In the genomic region with DNA sequence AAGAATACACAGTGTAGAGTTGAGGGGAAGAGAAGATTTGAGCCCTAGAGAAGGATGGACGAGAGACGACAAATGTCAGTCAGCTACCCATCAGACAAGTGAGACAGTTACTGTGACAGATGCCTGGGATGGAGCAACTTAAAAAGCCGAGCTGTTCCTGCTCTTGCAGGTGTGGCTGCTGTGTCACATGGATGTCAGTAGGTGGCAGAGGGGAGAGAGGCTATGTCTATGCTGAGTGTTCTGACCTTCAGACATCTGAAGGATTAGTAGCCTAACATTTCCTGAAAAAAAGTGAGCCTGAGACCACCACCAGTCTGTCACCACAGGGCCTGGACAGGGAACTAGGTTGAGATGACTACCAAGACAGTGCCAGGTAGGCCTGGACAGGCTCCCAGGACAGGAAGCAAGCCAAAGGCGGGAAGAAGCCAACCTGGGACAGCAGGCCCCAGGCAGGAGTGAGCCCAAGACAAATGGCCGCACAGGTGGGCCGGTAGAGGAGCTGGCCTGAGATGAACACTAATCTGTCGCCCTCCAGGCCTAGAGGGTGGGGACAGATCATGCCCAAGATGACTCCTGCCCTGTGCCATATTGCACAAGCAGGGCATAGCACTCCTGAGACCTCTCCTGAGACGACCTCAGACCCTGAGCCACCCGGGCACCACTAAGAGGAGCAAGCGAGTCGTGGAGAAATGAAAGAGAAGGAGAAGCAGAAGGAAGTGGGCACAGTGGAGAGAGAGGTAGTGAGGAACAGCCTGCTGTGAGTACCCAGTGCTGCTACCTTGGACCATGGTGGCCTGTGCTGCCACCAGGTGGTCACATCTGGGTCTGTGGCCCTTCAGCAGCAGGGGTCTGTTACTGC, we compare ENCODE assay signal across 8 mouse cellular contexts. TPM values are rescaled to one million over a fixed set of nuclear protein-coding genes. Genes with fewer than 3 reads are reported as not detected.
DNase-seq lines count a peak whose midpoint lies in the region; ATAC-seq lines count a peak whose summit lies in the region.

No protein-coding gene starts in this region.

- H3K9ac ChIP-seq in neural tube, embryonic 12.5 days = no peak overlapping the region

- 79% methylated on average over 11 of the region's 11 CpGs for WGBS in neural tube, embryonic 12.5 days

- H3K4me3 ChIP-seq in neural tube, embryonic 12.5 days = no peak overlapping the region

- no peaks in the 10 kb centered on the region for H3K27me3 ChIP-seq in neural tube, embryonic 12.5 days (replicated peaks)

- peak; percentile 68; the same call in 1 of the 2 replicates for ATAC-seq in neural tube, embryonic 12.5 days (ENCODE audit: low FRiP score, low read depth)
- peak; percentile 86 for ATAC-seq in megakaryocyte progenitor cell, adult 5-6 weeks (replicated peaks; ENCODE audit: poor library complexity)

- no peak overlapping the region for H3K27ac ChIP-seq in neural tube, embryonic 12.5 days

- no peaks in the 10 kb centered on the region for H3K9me3 ChIP-seq in neural tube, embryonic 12.5 days

- no peaks in the 10 kb centered on the region for H3K36me3 ChIP-seq in neural tube, embryonic 12.5 days

- no peak overlapping the region for H3K4me2 ChIP-seq in neural tube, embryonic 12.5 days (replicated peaks)

- no peaks in the 10 kb centered on the region for H3K4me1 ChIP-seq in neural tube, embryonic 12.5 days

- DNase-seq in adrenal gland, postnatal 10 days = peak; percentile 14
- no peak for DNase-seq in adrenal gland, postnatal 4 days (ENCODE audit: low spot score in 2 of 2)
- DNase-seq in neural tube, embryonic 10.5 days (ENCODE audit: extremely low spot score, low spot score) = no peak
- peak; percentile 20 for DNase-seq in heart, postnatal 4 days
- no peak for DNase-seq in urinary bladder, adult 18-20 months (ENCODE audit: low spot score in 2 of 2)
- no peak for DNase-seq in right cerebral cortex, adult 18-20 months

RNA-seq across cellular contexts. Expression of gene Asb17, which starts 12.8 kb away (rescaled TPM):
- total RNA-seq in adrenal gland, postnatal 10 days (2021) = not detected
- not detected for total RNA-seq in adrenal gland, postnatal 4 days (2021)
- polyA plus RNA-seq in neural tube, embryonic 12.5 days (2016; fragmentation: Nextera tagmentation; extraction: Ambion mirVana) = 0.14 TPM in 1 of 2 replicates, not detected in the other
- total RNA-seq in heart, postnatal 4 days (2021) = not detected
- total RNA-seq in megakaryocyte progenitor cell, adult 5-6 weeks (2015) = 0.51 and 0.64 TPM in 2 replicates
- 1.2 and 1.8 TPM in 2 replicates for total RNA-seq in megakaryocyte progenitor cell, adult 5-6 weeks (2017)

Comparison
In these comparisons a context has a peak if more than half of its experiments do, and no peak if none do; other contexts are left out.
1. DNase-seq: peak in adrenal gland, postnatal 10 days (single experiment) and heart, postnatal 4 days (single experiment); none in adrenal gland, postnatal 4 days (0 of 2), neural tube, embryonic 10.5 days (single experiment), urinary bladder, adult 18-20 months (0 of 2) and right cerebral cortex, adult 18-20 months (single experiment).